Mouse (Mus musculus) small intestine, adult 10 weeks (tissue): ENCODE data around the gene Col5a2. TPM values are rescaled to one million over a fixed set of nuclear protein-coding genes. Genes with fewer than 3 reads are reported as not detected.

Experiments
- polyA plus RNA-seq: library from polyadenylated mRNA; stranded (reverse); fragments of 350-450 nt; fragmentation: Illumina TruSeq; extraction: RNeasy Lipid Tissue Mini Kit (QIAGEN cat#74804); gene quantifications from one replicate; pipeline ENCODE4 v1.2.3, GENCODE M21; 2014; ENCODE audit warnings: low replicate concordance

The Col5a2 gene
- 13.6 TPM for polyA plus RNA-seq

DNA sequence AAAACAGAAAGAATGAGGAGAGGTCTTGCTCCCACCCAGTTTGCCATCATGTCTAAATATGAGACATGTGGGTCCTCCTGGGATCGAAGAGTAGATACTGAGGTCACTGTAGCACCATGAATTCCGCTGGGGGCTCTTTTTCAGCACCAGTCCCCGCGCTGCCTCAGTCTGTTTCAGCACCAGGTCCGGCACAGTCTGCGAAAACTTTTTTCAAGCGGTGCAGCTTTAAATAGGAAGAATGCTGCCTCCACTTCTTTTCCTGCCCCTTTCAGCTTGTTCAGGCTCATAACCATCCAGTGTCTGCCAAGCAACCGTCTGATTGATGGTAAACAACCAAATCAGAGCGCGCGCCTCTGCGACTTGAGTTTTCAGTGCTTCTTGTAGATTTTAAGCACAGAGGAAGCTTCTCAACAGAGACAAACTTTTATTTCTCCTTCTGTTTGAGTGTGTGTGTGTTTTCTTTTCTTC is at the start of gene Col5a2:
Gene Col5a2, minus strand, starts transcription at position 418 of the 468 bp plus-strand sequence.

Other genes starting within 250 kb of the Col5a2 start
- gene Col3a1, start 191.7 kb downstream of the Col5a2 start, polyA plus RNA-seq = 168 TPM